Mouse (Mus musculus) E14TG2a.4 (cell line): ENCODE measurements at regions not wholly inside any gene's neighbourhood (a gene's known extent, or its start where the extent isn't known, plus 50 kb on each side); places are given as distances from the start of the nearest gene placed in this dataset.

Experiments used
- H3K27me3 ChIP-seq: 2 replicates; pipeline ENCODE4 v1.6.1; 2014; ENCODE audit warnings: low read length, control low read depth; ENCODE audit not compliant: insufficient read depth
- H3K36me3 ChIP-seq: 2 replicates; pipeline ENCODE4 v1.6.1; 2014; ENCODE audit warnings: low read length, control low read depth; ENCODE audit not compliant: insufficient read depth
- H3K4me1 ChIP-seq: replicated peaks from 2 replicates; pipeline ENCODE4 v1.6.1; 2014; ENCODE audit warnings: low read depth, low read length, control low read depth
- H3K4me3 ChIP-seq: replicated peaks from 2 replicates; pipeline ENCODE4 v1.5.1; 2014; ENCODE audit warnings: mild to moderate bottlenecking, low read length
- H3K9me3 ChIP-seq: 2 replicates; pipeline ENCODE4 v1.6.1; 2014; ENCODE audit warnings: low read length, control low read depth
- CTCF ChIP-seq: conservative IDR thresholded peaks from 2 replicates; pipeline ENCODE4 v1.5.1; 2014; ENCODE audit warnings: low read length
- NANOG ChIP-seq: IDR thresholded peaks from 2 replicates; pipeline ENCODE4 v1.6.1; 2014; ENCODE audit warnings: borderline replicate concordance, low read length, mixed read lengths
- POU5F1 ChIP-seq: IDR thresholded peaks from 2 replicates; pipeline ENCODE4 v1.6.1; 2014; ENCODE audit warnings: low read length, borderline replicate concordance

GRCm38 (mm10) chr1:137033679-137034078 lies 73.4 kb upstream of the Nr5a2 start:
- no peak for TF ChIP-seq NANOG
- no peak for TF ChIP-seq CTCF
- TF ChIP-seq POU5F1: no peak
- Histone ChIP-seq H3K4me1 (no peaks in the 10 kb centered on the region), H3K36me3 (no peaks in the 10 kb centered on the region), H3K9me3 (no peaks in the 10 kb centered on the region), H3K4me3 (no peak overlapping the region), H3K27me3 (no peaks in the 10 kb centered on the region)

- Histone ChIP-seq H3K9me3 (peaks cover 8% of the 10 kb centered on the region), H3K36me3 (no peaks in the 10 kb centered on the region), H3K4me3 (no peak overlapping the region), H3K4me1 (no peaks in the 10 kb centered on the region), H3K27me3 (no peaks in the 10 kb centered on the region)
- TF ChIP-seq CTCF (no peak), NANOG (no peak), POU5F1 (no peak)
Observed at GRCm38 (mm10) chr1:137023706-137024105, 63.5 kb upstream of the Nr5a2 start.

GRCm38 (mm10) chr1:137020528-137020927 lies 60.3 kb upstream of the Nr5a2 start:
- no peaks in the 10 kb centered on the region for H3K4me1 ChIP-seq
- 0 out of 2 replicates have a peak, but pooled peaks cover 3% of the 10 kb centered on the region for H3K27me3 ChIP-seq
- no peaks in the 10 kb centered on the region for H3K36me3 ChIP-seq
- H3K9me3 ChIP-seq: peaks cover 8% of the 10 kb centered on the region
- TF ChIP-seq POU5F1 (no peak), CTCF (no peak)
- H3K4me3 ChIP-seq: no peak overlapping the region

- peaks cover 8% of the 10 kb centered on the region for H3K9me3 ChIP-seq
- no peak overlapping the region for H3K4me3 ChIP-seq
- H3K36me3 ChIP-seq: no peaks in the 10 kb centered on the region
- no peak for TF ChIP-seq CTCF
- TF ChIP-seq NANOG: no peak
- TF ChIP-seq POU5F1: no peak
- H3K27me3 ChIP-seq: 0 out of 2 replicates have a peak, but pooled peaks cover 3% of the 10 kb centered on the region
- peaks cover 4% of the 10 kb centered on the region for H3K4me1 ChIP-seq
Observed at GRCm38 (mm10) chr1:137017642-137018041, 57.4 kb upstream of the Nr5a2 start.

GRCm38 (mm10) chr1:137010240-137010926 lies 50.1 kb upstream of the Nr5a2 start:
- H3K36me3 ChIP-seq: no peaks in the 10 kb centered on the region
- no peak for TF ChIP-seq POU5F1
- TF ChIP-seq CTCF: no peak
- no peak for TF ChIP-seq NANOG
- no peak overlapping the region for H3K4me3 ChIP-seq
- H3K27me3 ChIP-seq: no peaks in the 10 kb centered on the region
- peaks cover 31% of the 10 kb centered on the region for H3K4me1 ChIP-seq
- H3K9me3 ChIP-seq: no peaks in the 10 kb centered on the region
